Mouse (Mus musculus) embryonic fibroblast, embryonic 13.5 days (primary cell): ENCODE measurements around the gene Crlf1.

Experiments
- CTCF ChIP-seq: IDR thresholded peaks from 2 replicates; pipeline ENCODE4 v1.5.1; 2011; ENCODE audit warnings: mild to moderate bottlenecking, control low read depth, low read length, moderate library complexity, borderline replicate concordance; ENCODE audit not compliant: insufficient read depth
- POLR2A ChIP-seq: IDR thresholded peaks from 2 replicates; pipeline ENCODE4 v1.6.1; 2011; ENCODE audit warnings: low read depth, mild to moderate bottlenecking, control low read depth, low read length, moderate library complexity

DNA sequence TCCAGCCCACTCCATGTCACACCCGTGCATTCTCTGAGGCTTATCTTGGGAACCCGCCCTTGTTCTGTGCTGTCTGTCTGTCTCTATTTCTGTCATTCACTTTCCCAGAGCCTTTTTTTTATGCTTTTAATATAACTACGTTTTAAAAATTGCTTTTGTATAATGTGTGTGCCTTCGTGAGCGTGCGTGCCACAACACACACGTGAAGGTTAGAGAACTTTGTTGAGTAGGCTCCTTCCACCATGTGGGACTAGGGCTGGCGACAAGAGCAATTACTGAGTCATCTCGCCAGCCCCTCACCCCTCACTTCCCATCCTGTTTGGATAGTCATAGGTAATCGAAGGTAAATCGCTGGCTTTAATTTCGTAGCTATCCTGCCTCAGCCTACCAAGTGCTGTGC lies 9.6 kb downstream of the Crlf1 start:
- TF ChIP-seq CTCF (no peak), POLR2A (no peak)
